Mouse (Mus musculus): ENCODE results near the gene Gpc6.

DNA sequence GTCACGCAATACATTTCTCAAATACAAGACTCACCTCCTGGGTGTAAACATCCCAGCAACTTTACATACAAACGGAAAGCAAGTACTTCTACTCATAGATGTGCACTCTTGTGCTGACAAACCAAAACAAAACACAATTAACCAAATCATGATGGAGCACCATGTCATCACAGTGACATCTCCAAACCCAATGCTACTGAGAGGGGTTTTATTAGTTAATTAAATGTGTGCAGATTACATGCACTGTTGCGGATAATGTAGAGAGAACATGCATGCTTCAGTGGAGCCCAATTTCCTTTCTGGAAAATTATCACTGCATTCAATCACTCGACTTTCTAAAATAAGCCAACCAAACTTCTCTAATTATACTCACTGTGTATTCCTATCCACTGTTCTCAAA, 109.0 kb downstream of the Gpc6 start:
- TF ChIP-seq CTCF (IDR thresholded peaks at IDR 0.05 in 2 of 3, conservative IDR thresholded peaks at IDR 0.05 in 1 of 3; ENCODE audit: control insufficient read depth in 1 of 3, insufficient read depth in 1 of 3, low read depth in 2 of 3, low read length in 3 of 3, poor library complexity in 1 of 3, severe bottlenecking in 1 of 3) (no peak), NELFE (IDR thresholded peaks at IDR 0.05; ENCODE audit: low read depth, low read length) (no peak), ZMIZ1 (IDR thresholded peaks at IDR 0.05; ENCODE audit: low read depth, low read length) (no peak), ETS1 (IDR thresholded peaks at IDR 0.05; ENCODE audit: low read depth, low read length) (no peak), POLR2A (IDR thresholded peaks at IDR 0.05; ENCODE audit: control insufficient read depth in 1 of 2, insufficient read depth in 1 of 2, low read depth in 1 of 2, low read length in 2 of 2, poor library complexity in 1 of 2) (no peak), GABPA (IDR thresholded peaks at IDR 0.05; ENCODE audit: low read depth, low read length) (no peak), ZKSCAN1 (IDR thresholded peaks at IDR 0.05; ENCODE audit: low read depth, low read length) (no peak), E2F4 (IDR thresholded peaks at IDR 0.05; ENCODE audit: borderline replicate concordance, low read depth, low read length) (no peak), CHD1 (IDR thresholded peaks at IDR 0.05; ENCODE audit: low read depth, low read length) (no peak)
